ENCODE assay signal across 8 mouse cellular contexts in the genomic region with DNA sequence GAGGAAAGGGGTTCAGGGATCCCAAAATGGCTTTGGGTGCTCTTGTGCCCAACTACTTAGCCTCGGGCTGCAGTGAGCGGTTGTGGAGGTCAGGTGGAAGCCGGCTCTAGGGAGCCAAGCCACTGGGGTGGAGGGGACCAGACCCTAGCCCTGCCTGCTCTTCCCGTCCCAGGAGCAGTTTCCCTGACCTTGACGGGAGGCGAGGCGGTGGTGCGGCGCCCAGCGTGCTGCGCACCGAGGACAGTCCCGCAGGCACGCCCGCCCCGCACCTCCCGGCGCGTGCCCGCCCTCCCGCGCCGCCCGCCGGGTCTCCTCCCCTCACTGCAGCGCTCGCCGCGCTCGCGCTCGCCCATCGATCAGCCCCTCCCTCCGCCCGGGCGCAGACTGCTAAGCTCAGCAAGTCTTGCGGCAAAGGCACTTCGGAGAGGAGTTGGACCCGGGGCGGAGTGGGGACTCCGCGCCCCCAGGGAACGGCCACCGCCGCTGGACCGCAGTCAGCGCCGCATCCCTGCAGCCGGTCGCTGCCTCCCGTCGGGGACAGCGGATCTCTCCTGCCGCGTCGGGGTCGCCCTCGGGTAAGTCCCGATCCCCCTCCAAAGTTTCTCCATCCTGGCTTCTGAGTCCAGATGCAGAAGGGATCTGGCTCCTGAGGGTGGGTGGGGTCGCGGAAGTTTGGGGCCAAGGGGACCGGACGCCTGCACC. TPM values are rescaled to one million over a fixed set of nuclear protein-coding genes. Genes with fewer than 3 reads are reported as not detected.
DNase-seq lines count a peak whose midpoint lies in the region; ATAC-seq lines count a peak whose summit lies in the region.

A gene (plus strand): TSS at position 417 of the 702 bp plus-strand sequence.

- H3K27me3 ChIP-seq in forebrain, embryonic 16.5 days (replicated peaks; ENCODE audit: control insufficient read depth, insufficient read depth, low read length): peaks cover 48% of the 10 kb centered on the region
- H3K27me3 ChIP-seq in liver, embryonic 11.5 days (replicated peaks; ENCODE audit: control insufficient read depth, insufficient read depth, low read length): peaks cover 80% of the 10 kb centered on the region

- ATAC-seq in forebrain, embryonic 16.5 days: peak; percentile 83
- no peak for ATAC-seq in liver, embryonic 11.5 days (replicated peaks; ENCODE audit: low FRiP score)

- H3K27ac ChIP-seq in forebrain, embryonic 16.5 days (ENCODE audit: low read length): no peak within 1 kb of the TSS
- no peak within 1 kb of the TSS for H3K27ac ChIP-seq in liver, embryonic 11.5 days (ENCODE audit: low read depth, low read length)

- peak within 1 kb of the TSS; percentile 84 for H3K4me2 ChIP-seq in forebrain, embryonic 16.5 days (ENCODE audit: low read length)
- peak within 1 kb of the TSS; percentile 74 for H3K4me2 ChIP-seq in liver, embryonic 11.5 days

- peaks cover 21% of the 10 kb centered on the region for H3K4me1 ChIP-seq in forebrain, embryonic 16.5 days (replicated peaks; ENCODE audit: control insufficient read depth, insufficient read depth, low read length)
- H3K4me1 ChIP-seq in liver, embryonic 11.5 days (replicated peaks; ENCODE audit: control insufficient read depth, insufficient read depth, low read length): peaks cover 4% of the 10 kb centered on the region; the same call in 1 of the 2 replicates

- 0% methylated on average over 42 of the region's 63 CpGs for WGBS in forebrain, embryonic 16.5 days
- 1% methylated on average over 61 of the region's 63 CpGs for WGBS in liver, embryonic 11.5 days

- peak within 1 kb of the TSS; percentile 35 for H3K9ac ChIP-seq in forebrain, embryonic 16.5 days (replicated peaks; ENCODE audit: low read depth, low read length)
- no peak within 1 kb of the TSS for H3K9ac ChIP-seq in liver, embryonic 11.5 days (ENCODE audit: low read depth, low read length)

- DNase-seq in left cerebral cortex, adult 18-20 months (ENCODE audit: low spot score in 2 of 2): peak; percentile 30 to 50
- no peak for DNase-seq in left cerebral cortex, adult 9 months (ENCODE audit: low spot score in 2 of 2)
- peak; percentile 85 to 86 for DNase-seq in cerebellum, adult 18-20 months
- DNase-seq in kidney, adult 18-20 months: peak; percentile 52
- peak; percentile 62 for DNase-seq in liver, embryonic 11.5 days (ENCODE audit: low spot score)
- DNase-seq in neural tube, embryonic 10.5 days (ENCODE audit: extremely low spot score, low spot score): peak; percentile 65
- DNase-seq in T-cell, adult 2 months (ENCODE audit: low spot score): no peak

- no peaks in the 10 kb centered on the region for H3K9me3 ChIP-seq in forebrain, embryonic 16.5 days (ENCODE audit: control insufficient read depth, low read length)
- H3K9me3 ChIP-seq in liver, embryonic 11.5 days (ENCODE audit: control insufficient read depth, low read length): no peaks in the 10 kb centered on the region

- peak within 1 kb of the TSS; percentile 49 for H3K4me3 ChIP-seq in forebrain, embryonic 16.5 days (replicated peaks; ENCODE audit: low read length)
- H3K4me3 ChIP-seq in liver, embryonic 11.5 days (ENCODE audit: low read depth, low read length): peak within 1 kb of the TSS; percentile 48

- no peaks in the 10 kb centered on the region for H3K36me3 ChIP-seq in forebrain, embryonic 16.5 days (ENCODE audit: control insufficient read depth, insufficient read depth)
- H3K36me3 ChIP-seq in liver, embryonic 11.5 days (ENCODE audit: control insufficient read depth, insufficient read depth, low read length): no peaks in the 10 kb centered on the region

RNA-seq across cellular contexts. Expression of the gene that starts here (rescaled TPM):
- total RNA-seq in left cerebral cortex, adult 18-20 months (2021): 10 to 100 TPM; 63.0 to 81.5 TPM
- polyA plus RNA-seq in forebrain, embryonic 16.5 days (2015; fragmentation: Nextera tagmentation; extraction: Ambion mirVana): 1.1 and 2.2 TPM in 2 replicates
- polyA plus RNA-seq in liver, embryonic 11.5 days (2014; fragmentation: Nextera tagmentation; extraction: Ambion mirVana): 0.12 and 0.22 TPM in 2 replicates

Comparison
In these comparisons a context has a peak if more than half of its experiments do, and no peak if none do; other contexts are left out.
1. DNase-seq: peak in left cerebral cortex, adult 18-20 months (2 of 2), cerebellum, adult 18-20 months (2 of 2), kidney, adult 18-20 months (single experiment) and neural tube, embryonic 10.5 days (single experiment); none in left cerebral cortex, adult 9 months (0 of 2) and T-cell, adult 2 months (single experiment).
2. Peak in DNase-seq, H3K4me3 ChIP-seq and H3K4me2 ChIP-seq in liver, embryonic 11.5 days; RNA of the gene not detected or under 1 TPM.